Mouse (Mus musculus) CH12.LX (cell line): ENCODE data around the gene Ube2h. TPM values are rescaled to one million over a fixed set of nuclear protein-coding genes. Genes with fewer than 3 reads are reported as not detected.

Source experiments
- DNase-seq: peaks from one replicate; pipeline ENCODE4 v3.0.0-alpha.2; 2013; ENCODE audit errors: extremely low read depth
- H3K27ac ChIP-seq: 2 replicates; pipeline ENCODE4 v1.5.1; 2012; ENCODE audit warnings: low read depth, mild to moderate bottlenecking, control low read depth, moderate library complexity; ENCODE audit not compliant: insufficient read depth
- H3K27me3 ChIP-seq: replicated peaks from 2 replicates; pipeline ENCODE3; 2012; ENCODE audit warnings: inconsistent platforms
- H3K36me3 ChIP-seq, 2 experiments: replicated peaks in 1 of 2; 2 replicates each; pipeline versions ENCODE3 to v1.6.1; 2012; ENCODE audit warnings: inconsistent platforms in 1 of 2, low read length in 1 of 2, mild to moderate bottlenecking in 1 of 2, mixed read lengths in 1 of 2, moderate library complexity in 1 of 2; ENCODE audit not compliant: control insufficient read depth in 1 of 2, insufficient read depth in 1 of 2
- H3K4me1 ChIP-seq, 2 experiments: 2 replicates each; pipeline ENCODE4 v1.6.1; 2012; ENCODE audit warnings: inconsistent platforms in 1 of 2, moderate library complexity in 1 of 2; ENCODE audit not compliant: insufficient read depth in 2 of 2, control insufficient read depth in 1 of 2
- H3K4me2 ChIP-seq: 2 replicates; pipeline ENCODE4 v1.6.1; 2012; ENCODE audit warnings: low read depth, mild to moderate bottlenecking, control low read depth; ENCODE audit not compliant: poor library complexity, insufficient read depth, severe bottlenecking
- H3K4me3 ChIP-seq, 3 experiments: fragments of 150-350 bp in 1 of 3; sonication (generic) in 1 of 3; replicated peaks in 1 of 3; 2 replicates each; pipeline versions ENCODE3 to v1.5.1; 2011 to 2012; ENCODE audit warnings: low read depth in 2 of 3, low read length in 2 of 3, mild to moderate bottlenecking in 2 of 3, moderate library complexity in 2 of 3, control low read depth in 1 of 3, improper control_type of control experiment in 1 of 3, inconsistent platforms in 1 of 3, mixed read lengths in 1 of 3; ENCODE audit not compliant: poor library complexity in 1 of 3
- H3K79me2 ChIP-seq: replicated peaks from 2 replicates; pipeline ENCODE4 v1.6.1; 2012; ENCODE audit warnings: mild to moderate bottlenecking, moderate library complexity; ENCODE audit not compliant: control insufficient read depth, poor library complexity, insufficient read depth, severe bottlenecking; ENCODE audit errors: extremely low read depth
- H3K9ac ChIP-seq: 2 replicates; pipeline ENCODE4 v1.6.1; 2012; ENCODE audit warnings: low read depth, mild to moderate bottlenecking, control low read depth, moderate library complexity; ENCODE audit not compliant: insufficient read depth
- H3K9me3 ChIP-seq: replicated peaks from 2 replicates; pipeline ENCODE3; 2012; ENCODE audit warnings: low read length, inconsistent platforms, mixed read lengths
- BHLHE40 ChIP-seq: IDR thresholded peaks from 2 replicates; pipeline ENCODE4 v1.6.1; 2011; ENCODE audit warnings: mild to moderate bottlenecking, low read depth, low read length, improper control_type of control experiment
- ELF1 ChIP-seq: IDR thresholded peaks from 2 replicates; pipeline ENCODE4 v1.6.1; 2014; ENCODE audit warnings: low read depth, mild to moderate bottlenecking, inconsistent platforms, low read length, improper control_type of control experiment
- JUN ChIP-seq: IDR thresholded peaks from 2 replicates; pipeline ENCODE4 v1.6.1; 2011; ENCODE audit warnings: low read depth, mild to moderate bottlenecking, low read length, improper control_type of control experiment, moderate library complexity; ENCODE audit not compliant: insufficient read depth
- MAX ChIP-seq: IDR thresholded peaks from 2 replicates; pipeline ENCODE4 v1.6.1; 2011; ENCODE audit warnings: low read length, improper control_type of control experiment
- MYC ChIP-seq: IDR thresholded peaks from 2 replicates; pipeline ENCODE4 v1.6.1; 2011; ENCODE audit warnings: low read depth, mild to moderate bottlenecking, improper control_type of control experiment, low read length
- POLR2AphosphoS2 ChIP-seq: IDR thresholded peaks from 2 replicates; pipeline ENCODE4 v1.6.1; 2011; ENCODE audit warnings: low read depth, low read length, improper control_type of control experiment
- SMC3 ChIP-seq: IDR thresholded peaks from 2 replicates; pipeline ENCODE4 v1.6.1; 2011; ENCODE audit warnings: low read depth, low read length, improper control_type of control experiment
- UBTF ChIP-seq: IDR thresholded peaks from 2 replicates; pipeline ENCODE4 v1.6.1; 2012; ENCODE audit warnings: low read depth, mild to moderate bottlenecking, inconsistent platforms, low read length, improper control_type of control experiment, moderate library complexity
- ZMIZ1 ChIP-seq: IDR thresholded peaks from 2 replicates; pipeline ENCODE4 v1.6.1; 2012; ENCODE audit warnings: low read depth, mild to moderate bottlenecking, inconsistent platforms, low read length, improper control_type of control experiment
- ZNF384 ChIP-seq: IDR thresholded peaks from 2 replicates; pipeline ENCODE4 v1.6.1; 2012; ENCODE audit warnings: low read depth, low read length, improper control_type of control experiment, inconsistent platforms
- dilution Hi-C: fragments of 300-500 bp; cut with MboI; formaldehyde crosslinking; loops from 2 replicates; pipeline ENCODE4 v1.14.3; 2020; ENCODE audit warnings: low sequenced_read_pairs; ENCODE audit not compliant: extremely low pct_unique_long_range_greater_than_20kb, extremely low pct_ligation_motif_present
- in situ Hi-C: fragments of 300-500 bp; cut with MboI; formaldehyde crosslinking; loops from 3 replicates; pipeline ENCODE4 v1.14.3; 2019; ENCODE audit warnings: low sequenced_read_pairs, low pct_ligation_motif_present, low pct_unique_long_range_greater_than_20kb, mixed read lengths
- polyA plus RNA-seq: library from polyadenylated mRNA; unstranded; fragments of >175 nt; gene quantifications from 2 replicates; pipeline ENCODE4 v1.2.1, GENCODE M21; 2012; ENCODE audit warnings: low read depth; ENCODE audit not compliant: insufficient read length
- total RNA-seq, 2 experiments: library from RNA; depleted of rRNA; stranded (reverse); fragments of 300-350 nt in 1 of 2; fragments of >200 nt in 1 of 2; gene quantifications; 2 replicates each; pipeline ENCODE4 v1.2.3; 2012 to 2014

The Ube2h gene
- total and polyA plus RNA-seq, 3 experiments, result 6.1 to 13.4 (median 13.4) TPM

DNA sequence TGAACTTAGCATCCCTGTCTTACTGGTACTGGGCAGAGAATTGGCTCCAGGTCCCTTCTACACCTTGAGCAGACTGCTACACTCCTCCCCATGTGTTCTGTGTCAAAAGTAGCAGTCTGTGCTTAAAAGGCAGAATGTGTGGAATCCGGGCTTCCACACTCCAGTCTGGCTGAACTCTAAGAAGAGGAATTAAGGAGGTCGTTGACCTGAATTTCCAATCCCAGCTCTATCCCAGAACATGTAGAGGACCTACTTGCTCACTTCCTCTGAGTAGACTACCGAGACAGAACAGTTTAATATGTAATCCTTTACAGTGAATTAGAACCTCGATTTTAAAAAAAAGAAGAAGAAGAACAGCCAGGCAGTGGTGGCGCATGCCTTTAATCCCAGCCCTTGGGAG is 14.9 kb upstream of the Ube2h start:
- H3K36me3 ChIP-seq, result no peaks in the 10 kb centered on the region
- dilution Hi-C loops, result no loop called here
- H3K27me3 ChIP-seq, result no peaks in the 10 kb centered on the region
- H3K79me2 ChIP-seq, result no peaks in the 10 kb centered on the region
- H3K27ac ChIP-seq, result no peak overlapping the region
- H3K4me1 ChIP-seq, result peaks cover 0 to 9% of the 10 kb centered on the region in 2 experiments; a peak in 2 of 4 replicates
- H3K4me3 ChIP-seq, result no peak overlapping the region
- in situ Hi-C loops, result no loop called here
- H3K9ac ChIP-seq, result no peak overlapping the region
- no peak for TF ChIP-seq MYC
- no peak for TF ChIP-seq JUN
- TF ChIP-seq ELF1, result no peak
- no peak for TF ChIP-seq SMC3
- no peak for TF ChIP-seq POLR2AphosphoS2
- TF ChIP-seq ZNF384, result no peak
- no peak for TF ChIP-seq ZMIZ1
- H3K9me3 ChIP-seq, result no peaks in the 10 kb centered on the region
- H3K4me2 ChIP-seq, result no peak overlapping the region
- no peak for DNase-seq

DNA sequence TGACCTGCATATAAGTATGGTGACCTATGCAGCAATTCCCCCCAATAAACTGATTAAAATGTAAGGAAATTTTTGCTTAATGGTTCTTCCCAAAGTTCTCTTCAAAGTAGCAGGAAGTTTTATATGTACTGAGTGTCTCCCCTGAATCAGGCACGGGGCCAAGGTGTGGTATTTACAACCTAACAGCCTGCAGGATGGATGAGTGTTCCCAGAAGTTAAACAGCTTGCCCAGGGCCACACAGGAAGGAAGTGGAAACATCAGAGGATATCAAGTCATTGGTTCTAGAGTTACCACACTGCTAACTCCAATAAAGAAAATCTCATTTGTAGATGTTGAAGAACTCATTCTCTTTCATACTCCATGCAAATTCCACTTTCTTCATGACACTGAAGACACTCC is 7.7 kb upstream of the Ube2h start:
- in situ Hi-C loops, result no loop called here

DNA sequence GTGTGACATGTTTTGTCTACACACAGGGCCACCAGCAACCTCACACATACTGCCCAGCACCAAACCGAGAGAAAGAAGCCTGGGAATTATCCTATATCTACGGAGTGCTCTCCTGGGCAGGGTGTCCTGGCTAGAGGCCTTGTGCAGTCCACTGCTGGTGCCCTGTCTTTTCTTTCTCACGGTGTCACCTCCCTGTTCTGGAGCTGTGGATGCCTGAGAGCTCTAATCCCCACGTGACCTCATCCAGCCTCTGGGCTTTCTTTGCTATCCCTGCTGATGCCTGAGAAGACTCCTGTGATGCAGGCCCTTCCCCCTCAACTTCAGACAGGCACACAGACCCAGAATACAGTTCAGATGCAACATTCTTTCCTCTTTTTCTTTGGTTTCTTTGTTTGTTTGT is 4.4 kb upstream of the Ube2h start:
- no peak overlapping the region for H3K4me3 ChIP-seq
- H3K4me1 ChIP-seq, result peaks cover 0 to 14% of the 10 kb centered on the region in 2 experiments; a peak in 2 of 4 replicates
- no peak overlapping the region for H3K4me2 ChIP-seq
- H3K27ac ChIP-seq, result no peak overlapping the region
- H3K9me3 ChIP-seq, result peaks cover 7% of the 10 kb centered on the region
- no peaks in the 10 kb centered on the region for H3K36me3 ChIP-seq
- no peaks in the 10 kb centered on the region for H3K27me3 ChIP-seq
- no peak for TF ChIP-seq UBTF
- no peaks in the 10 kb centered on the region for H3K79me2 ChIP-seq
- no peak overlapping the region for H3K9ac ChIP-seq
- dilution Hi-C loops (no loop called here), in situ Hi-C loops (no loop called here)
- no peak for DNase-seq

More for the DNA sequence above, 7.7 kb upstream of the Ube2h start:
- dilution Hi-C loops, result no loop called here
- Histone ChIP-seq H3K4me2 (no peak overlapping the region), H3K9me3 (peaks cover 7% of the 10 kb centered on the region), H3K9ac (no peak overlapping the region), H3K27ac (no peak overlapping the region), H3K4me1 (no peaks in the 10 kb centered on the region), H3K27me3 (no peaks in the 10 kb centered on the region), H3K4me3 (no peak overlapping the region), H3K36me3 (no peaks in the 10 kb centered on the region), H3K79me2 (no peaks in the 10 kb centered on the region)
- TF ChIP-seq BHLHE40, result no peak
- no peak for TF ChIP-seq SMC3
- no peak for TF ChIP-seq MAX
- no peak for DNase-seq
